Mouse (Mus musculus) small intestine, adult 2 months (tissue): ENCODE results near the gene Slc44a2.

Experiments used
- CTCF ChIP-seq: fragments of 200-500 bp; IDR thresholded peaks from 2 replicates; pipeline ENCODE4 v1.5.1; 2012; ENCODE audit warnings: low read depth, mild to moderate bottlenecking, control low read depth, inconsistent platforms, low read length, moderate library complexity, mixed read lengths; ENCODE audit not compliant: insufficient replicate concordance, insufficient read length; ENCODE audit errors: extremely low read depth
- POLR2A ChIP-seq: fragments of 200-500 bp; IDR thresholded peaks from 2 replicates; pipeline ENCODE4 v1.6.1; 2012; ENCODE audit warnings: low read depth, mild to moderate bottlenecking, control low read depth, inconsistent platforms, low read length, moderate library complexity

DNA sequence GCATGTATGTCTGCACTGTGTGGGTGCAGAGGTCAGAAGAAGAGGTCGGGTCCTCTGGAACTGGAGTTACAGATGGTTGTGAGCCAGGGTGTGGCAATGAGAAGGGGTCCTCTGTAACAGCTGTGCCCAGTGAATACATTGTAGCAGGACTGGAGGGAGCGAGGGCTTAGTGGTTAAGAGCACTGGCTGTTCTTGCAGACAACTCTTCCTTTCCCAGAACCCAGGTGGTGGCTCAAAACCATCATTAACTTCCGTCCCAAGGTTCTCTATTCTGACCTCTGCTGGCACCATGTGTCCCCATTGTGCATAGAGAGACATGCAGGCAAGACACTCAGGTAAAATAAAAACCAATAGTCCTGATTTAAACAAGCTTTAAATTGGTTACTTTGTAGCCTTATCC lies 7.1 kb downstream of the Slc44a2 start:
- TF ChIP-seq CTCF: no peak
- no peak for TF ChIP-seq POLR2A
